Mouse (Mus musculus): Measurements from ENCODE around the gene Grid1. TPM values are rescaled to one million over a fixed set of nuclear protein-coding genes. Genes with fewer than 3 reads are reported as not detected.

The Grid1 gene
- 0.90 and 1.5 TPM in 2 replicates for polyA plus RNA-seq (2016; fragmentation: Nextera tagmentation; extraction: Ambion mirVana)

DNA sequence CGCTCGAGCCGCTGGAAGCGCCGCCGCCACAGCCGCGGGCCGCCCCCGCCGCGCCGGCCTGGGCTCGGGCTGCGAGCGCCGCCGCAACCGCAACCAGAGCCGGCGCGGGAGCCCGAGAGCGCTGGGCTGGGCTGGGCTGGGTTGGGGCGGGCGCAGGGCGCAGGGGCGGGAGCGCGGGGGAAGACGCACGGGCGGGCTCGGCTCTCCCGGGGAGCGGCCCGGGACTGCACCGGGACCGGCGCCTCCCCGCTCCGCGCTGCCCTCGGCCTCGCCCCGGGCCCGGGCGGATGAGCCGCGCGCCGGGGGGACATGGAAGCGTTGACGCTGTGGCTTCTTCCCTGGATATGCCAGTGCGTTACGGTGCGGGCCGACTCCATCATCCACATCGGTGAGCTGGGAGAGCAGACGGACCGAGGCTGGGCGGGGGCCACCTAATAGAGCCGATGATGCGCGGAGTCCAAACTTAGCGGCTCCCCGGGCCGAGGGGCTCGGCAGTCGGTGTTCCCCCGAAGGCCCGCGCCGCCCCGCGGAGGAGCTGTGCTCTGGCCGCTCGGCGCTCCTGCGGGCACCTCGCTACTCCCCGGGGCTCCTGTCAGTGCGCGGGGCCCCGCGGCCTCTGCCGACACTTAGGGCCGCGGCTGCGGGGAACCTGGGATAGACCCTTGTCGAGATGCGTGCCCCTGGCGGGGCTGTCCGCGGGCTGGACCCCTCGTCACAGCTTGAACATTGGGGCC, at the start of gene Grid1:
Grid1 (plus strand) TSS at position 190 of the 734 bp plus-strand sequence.
- 0 out of 2 replicates have a peak within 1 kb of the TSS, but pooled peaks have one; percentile 46 for H3K27ac ChIP-seq
- under 1% methylated on average over 83 of the region's 96 CpGs for WGBS
- peak; percentile 71 for ATAC-seq (ENCODE audit: low FRiP score)

DNA sequence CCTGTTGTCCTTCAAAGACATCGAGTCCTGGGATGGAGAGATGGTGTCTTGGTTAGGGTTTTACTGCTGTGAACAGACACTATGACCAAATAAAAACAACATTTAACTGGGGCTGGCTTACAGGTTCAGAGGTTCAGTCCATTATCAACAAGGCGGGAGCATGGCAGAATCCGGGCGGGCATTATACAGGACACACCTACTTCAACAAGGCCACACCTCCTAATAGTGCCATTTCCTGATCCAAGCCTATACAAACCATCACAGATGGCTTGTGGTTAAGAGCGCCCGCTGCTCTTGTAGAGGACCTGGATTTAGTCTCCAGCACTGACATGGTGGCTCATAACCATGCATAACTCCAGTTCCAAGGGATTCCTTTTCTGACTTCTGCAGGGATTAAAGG, 49.4 kb upstream of the Grid1 start:
- Histone ChIP-seq H3K4me3 (replicated peaks) (no peak overlapping the region), H3K9ac (no peak overlapping the region), H3K4me2 (no peak overlapping the region), H3K9me3 (no peaks in the 10 kb centered on the region), H3K27ac (no peak overlapping the region), H3K36me3 (replicated peaks) (no peaks in the 10 kb centered on the region), H3K4me1 (peaks cover 13% of the 10 kb centered on the region), H3K27me3 (peaks cover 18% of the 10 kb centered on the region)
- no peak for ATAC-seq (ENCODE audit: low FRiP score)
- WGBS = 88% methylated on average over 6 of the region's 6 CpGs

More for the DNA sequence above, at the start of gene Grid1:
- no peaks in the 10 kb centered on the region for H3K36me3 ChIP-seq (replicated peaks)
- H3K9me3 ChIP-seq = no peaks in the 10 kb centered on the region; the same call in 1 of the 2 replicates
- peaks cover 31% of the 10 kb centered on the region for H3K4me1 ChIP-seq
- peaks cover 91% of the 10 kb centered on the region for H3K27me3 ChIP-seq
- peak within 1 kb of the TSS; percentile 90 for H3K4me2 ChIP-seq
- H3K4me3 ChIP-seq (replicated peaks) = peak within 1 kb of the TSS; percentile 68
- H3K9ac ChIP-seq = peak within 1 kb of the TSS; percentile 74

DNA sequence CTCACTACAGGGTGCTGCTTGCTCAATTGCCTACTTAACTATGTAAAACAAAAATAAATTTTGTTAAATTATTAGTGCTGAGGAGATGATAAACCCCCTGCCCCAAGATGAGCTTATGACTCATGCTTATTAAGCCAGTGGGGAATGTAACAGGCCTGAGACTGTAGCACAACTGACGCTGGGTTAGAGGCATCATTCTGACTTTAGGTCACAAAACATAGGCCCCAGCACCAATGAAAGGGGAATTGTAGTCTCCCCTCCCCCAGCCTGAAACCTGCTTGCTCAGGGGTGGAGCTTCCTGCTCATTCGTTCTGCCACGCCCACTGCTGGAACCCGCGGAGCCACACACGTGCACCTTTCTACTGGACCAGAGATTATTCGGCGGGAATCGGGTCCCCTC, 48.3 kb upstream of the Grid1 start:
- Histone ChIP-seq H3K4me1 (peaks cover 13% of the 10 kb centered on the region), H3K27ac (no peak overlapping the region), H3K27me3 (peaks cover 18% of the 10 kb centered on the region), H3K36me3 (replicated peaks) (no peaks in the 10 kb centered on the region), H3K9ac (no peak overlapping the region), H3K4me2 (no peak overlapping the region), H3K4me3 (replicated peaks) (no peak overlapping the region), H3K9me3 (no peaks in the 10 kb centered on the region)
- no peak for ATAC-seq (ENCODE audit: low FRiP score)
- 18% methylated on average over 9 of the region's 9 CpGs for WGBS

DNA sequence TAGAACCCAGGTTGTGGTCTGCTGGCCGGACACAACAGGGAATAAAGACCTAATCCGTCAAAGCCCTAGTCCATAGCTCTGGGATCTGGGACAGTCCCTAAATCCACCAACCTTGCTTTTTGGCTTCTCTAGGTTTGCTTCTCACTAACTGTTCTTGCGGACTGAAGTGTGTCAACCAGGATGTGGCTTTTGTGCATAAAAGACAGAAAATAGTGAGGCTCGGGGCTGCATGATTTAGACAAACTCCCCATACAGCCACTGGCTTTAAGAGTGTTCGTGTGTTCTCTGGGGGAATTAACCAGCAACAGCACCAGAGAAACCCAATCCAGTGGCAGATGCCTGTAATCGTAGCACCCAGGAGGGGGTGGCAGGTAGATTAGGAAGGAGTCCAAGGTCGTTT, 47.8 kb upstream of the Grid1 start:
- H3K9ac ChIP-seq = no peak overlapping the region
- no peak overlapping the region for H3K4me3 ChIP-seq (replicated peaks)
- WGBS = 59% methylated on average over 7 of the region's 7 CpGs
- H3K4me1 ChIP-seq = peaks cover 13% of the 10 kb centered on the region
- H3K4me2 ChIP-seq = no peak overlapping the region
- H3K9me3 ChIP-seq = no peaks in the 10 kb centered on the region
- no peaks in the 10 kb centered on the region for H3K36me3 ChIP-seq (replicated peaks)
- peaks cover 20% of the 10 kb centered on the region for H3K27me3 ChIP-seq
- H3K27ac ChIP-seq = no peak overlapping the region
- ATAC-seq (ENCODE audit: low FRiP score) = no peak

GRCm38 (mm10) chr14:34773681-34774080, 46.2 kb upstream of the Grid1 start:
- Histone ChIP-seq H3K36me3 (replicated peaks) (no peaks in the 10 kb centered on the region), H3K9ac (no peak overlapping the region), H3K4me2 (no peak overlapping the region), H3K4me3 (replicated peaks) (no peak overlapping the region), H3K27me3 (peaks cover 26% of the 10 kb centered on the region), H3K9me3 (no peaks in the 10 kb centered on the region), H3K4me1 (peaks cover 10% of the 10 kb centered on the region), H3K27ac (no peak overlapping the region)
- 86% methylated on average over 3 of the region's 3 CpGs for WGBS
- no peak for ATAC-seq (ENCODE audit: low FRiP score)

GRCm38 (mm10) chr14:34774231-34774630, 45.7 kb upstream of the Grid1 start:
- Histone ChIP-seq H3K27me3 (peaks cover 26% of the 10 kb centered on the region), H3K9ac (no peak overlapping the region), H3K4me2 (no peak overlapping the region), H3K27ac (no peak overlapping the region), H3K9me3 (no peaks in the 10 kb centered on the region), H3K4me3 (replicated peaks) (no peak overlapping the region), H3K4me1 (peaks cover 5% of the 10 kb centered on the region; the same call in 1 of the 2 replicates), H3K36me3 (replicated peaks) (no peaks in the 10 kb centered on the region)
- no peak for ATAC-seq (ENCODE audit: low FRiP score)
- WGBS = 84% methylated on average over 6 of the region's 6 CpGs

- no peak overlapping the region for H3K4me2 ChIP-seq
- no peak overlapping the region for H3K27ac ChIP-seq
- H3K36me3 ChIP-seq (replicated peaks) = no peaks in the 10 kb centered on the region
- H3K27me3 ChIP-seq = peaks cover 12% of the 10 kb centered on the region; the same call in 1 of the 2 replicates
- H3K4me3 ChIP-seq (replicated peaks) = no peak overlapping the region
- no peak overlapping the region for H3K9ac ChIP-seq
- no peak for ATAC-seq (ENCODE audit: low FRiP score)
- no peaks in the 10 kb centered on the region for H3K9me3 ChIP-seq
- WGBS = 88% methylated on average over 12 of the region's 12 CpGs
- H3K4me1 ChIP-seq = no peaks in the 10 kb centered on the region
These were observed 43.1 kb upstream of the Grid1 start for GRCm38 (mm10) chr14:34776719-34777385.

GRCm38 (mm10) chr14:34777810-34778209, 42.1 kb upstream of the Grid1 start:
- Histone ChIP-seq H3K4me2 (no peak overlapping the region), H3K9me3 (no peaks in the 10 kb centered on the region), H3K4me3 (replicated peaks) (no peak overlapping the region), H3K27ac (no peak overlapping the region), H3K27me3 (peaks cover 9% of the 10 kb centered on the region; the same call in 1 of the 2 replicates), H3K9ac (no peak overlapping the region), H3K4me1 (no peaks in the 10 kb centered on the region), H3K36me3 (replicated peaks) (no peaks in the 10 kb centered on the region)
- ATAC-seq (ENCODE audit: low FRiP score) = peak; percentile 58; the same call in 1 of the 2 replicates
- 16% methylated on average over 10 of the region's 10 CpGs for WGBS

DNA sequence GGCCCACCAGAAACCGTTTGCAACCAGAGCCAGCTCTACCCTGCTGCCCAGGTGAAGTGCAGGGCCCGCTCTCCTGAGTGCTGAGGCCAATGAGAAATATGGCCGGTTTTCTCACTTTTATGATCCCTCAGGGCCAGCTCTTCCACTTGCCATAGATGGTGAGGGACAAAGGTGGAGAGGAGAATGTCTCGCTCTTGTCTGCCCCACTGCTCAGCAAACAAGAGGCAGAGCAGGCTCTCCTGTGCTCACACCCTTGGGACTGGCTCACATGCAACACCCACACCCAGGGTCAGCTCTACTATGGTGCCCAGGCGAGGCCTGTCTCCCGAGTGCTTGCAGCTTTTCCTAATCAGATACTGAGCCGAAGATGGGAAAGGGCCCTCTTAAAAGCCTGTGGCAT, 41.1 kb upstream of the Grid1 start:
- H3K4me1 ChIP-seq = no peaks in the 10 kb centered on the region
- no peak overlapping the region for H3K4me3 ChIP-seq (replicated peaks)
- no peak overlapping the region for H3K27ac ChIP-seq
- no peaks in the 10 kb centered on the region for H3K36me3 ChIP-seq (replicated peaks)
- peaks cover 9% of the 10 kb centered on the region; the same call in 1 of the 2 replicates for H3K27me3 ChIP-seq
- no peak overlapping the region for H3K4me2 ChIP-seq
- H3K9ac ChIP-seq = no peak overlapping the region
- H3K9me3 ChIP-seq = no peaks in the 10 kb centered on the region
- ATAC-seq (ENCODE audit: low FRiP score) = no peak
- 87% methylated on average over 7 of the region's 7 CpGs for WGBS

DNA sequence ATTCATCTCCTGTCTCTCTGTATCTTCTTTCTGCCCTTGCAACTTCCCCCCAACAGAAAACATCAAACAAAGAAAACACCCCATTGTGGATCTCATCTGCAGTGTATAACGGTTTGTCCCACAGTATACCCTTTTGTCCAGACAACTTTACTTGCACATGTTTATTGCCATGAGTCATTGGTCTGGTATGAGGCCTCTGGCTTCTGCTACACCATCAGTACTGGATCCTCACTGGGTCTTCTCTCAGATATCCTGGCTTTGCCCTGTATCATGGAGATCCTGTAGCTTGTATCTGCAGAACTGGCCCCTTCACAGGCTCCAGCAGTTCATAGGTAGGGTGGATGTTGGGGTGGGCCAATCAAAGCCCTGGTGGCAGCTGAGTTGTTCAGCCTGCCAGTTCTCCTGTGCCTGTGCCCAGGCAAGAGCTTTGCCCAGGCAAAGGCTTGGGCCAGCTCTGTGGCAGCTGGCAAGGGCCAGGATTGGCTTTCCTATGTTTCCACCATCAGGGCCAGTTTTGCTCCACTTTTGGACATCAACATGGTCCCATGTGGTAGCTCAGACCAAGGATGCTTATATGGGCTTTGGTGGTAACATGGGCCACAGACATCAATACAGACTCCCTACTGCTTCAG, 26.4 kb upstream of the Grid1 start:
- Histone ChIP-seq H3K27ac (no peak overlapping the region), H3K36me3 (replicated peaks) (no peaks in the 10 kb centered on the region), H3K9me3 (no peaks in the 10 kb centered on the region), H3K4me2 (no peak overlapping the region), H3K4me1 (no peaks in the 10 kb centered on the region), H3K9ac (no peak overlapping the region), H3K4me3 (replicated peaks) (no peak overlapping the region), H3K27me3 (no peaks in the 10 kb centered on the region)
- ATAC-seq (ENCODE audit: low FRiP score) = no peak
- WGBS = 83% methylated on average over 1 of the region's 1 CpGs

DNA sequence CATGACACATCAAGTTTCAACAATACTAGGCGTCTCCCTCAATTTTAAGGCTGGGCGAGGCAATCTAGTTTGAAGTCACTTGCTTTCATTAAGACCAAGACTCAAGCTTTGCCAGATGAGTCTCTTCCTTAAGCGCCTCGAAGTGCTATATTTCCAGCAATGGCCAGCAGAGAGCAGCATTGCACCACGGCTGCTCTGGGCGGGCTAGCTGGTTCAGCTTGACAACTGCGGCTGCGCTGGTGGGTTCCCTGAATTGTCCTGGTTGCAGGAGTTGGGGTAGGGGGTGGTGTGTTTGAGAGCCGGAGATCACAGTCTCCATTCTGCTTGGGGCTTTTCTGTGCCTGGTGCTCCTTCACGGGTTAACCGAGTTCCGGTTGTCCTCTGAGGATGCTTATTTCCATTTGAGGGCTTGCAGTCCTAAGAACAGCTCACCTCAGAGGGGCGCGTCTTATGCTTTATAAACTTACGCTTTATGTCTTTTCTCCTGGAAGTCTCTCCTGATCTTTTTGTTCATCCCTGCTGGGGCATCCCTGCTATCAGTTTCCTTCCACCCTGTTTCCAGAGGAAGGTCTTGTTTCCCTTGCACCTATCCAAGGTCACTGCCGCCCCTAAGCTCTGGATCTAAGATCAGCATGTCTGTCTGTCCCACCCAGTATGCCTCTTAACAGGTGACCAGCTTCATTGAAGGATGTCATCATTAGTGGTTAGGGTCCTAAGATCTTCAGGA, 9.0 kb upstream of the Grid1 start:
- Histone ChIP-seq H3K4me2 (peak overlapping the region; percentile 41), H3K9me3 (no peaks in the 10 kb centered on the region; the same call in 1 of the 2 replicates), H3K4me1 (0 out of 2 replicates have a peak, but pooled peaks cover 4% of the 10 kb centered on the region), H3K9ac (no peak overlapping the region; the same call in 1 of the 2 replicates), H3K36me3 (replicated peaks) (no peaks in the 10 kb centered on the region), H3K27ac (no peak overlapping the region), H3K4me3 (replicated peaks) (no peak overlapping the region), H3K27me3 (peaks cover 45% of the 10 kb centered on the region)
- 21% methylated on average over 16 of the region's 16 CpGs for WGBS
- peak; percentile 83 for ATAC-seq (ENCODE audit: low FRiP score)

DNA sequence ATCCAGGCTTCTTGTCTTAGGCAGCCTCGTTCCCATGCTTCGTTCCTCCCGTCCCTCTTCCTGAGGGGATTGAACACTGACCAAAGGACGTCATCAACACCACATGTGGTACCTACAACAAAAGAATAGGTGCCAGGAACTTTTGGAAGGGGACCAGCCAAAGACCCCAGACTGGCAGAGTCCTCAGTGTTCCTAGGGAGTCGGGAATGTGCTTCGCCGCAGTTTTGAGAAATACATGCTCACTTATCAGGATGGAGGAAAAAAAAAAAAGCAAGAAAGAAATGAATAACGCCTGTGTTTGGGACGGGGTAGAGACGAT, 8.5 kb upstream of the Grid1 start:
- Histone ChIP-seq H3K4me2 (no peak overlapping the region), H3K4me1 (0 out of 2 replicates have a peak, but pooled peaks cover 4% of the 10 kb centered on the region), H3K36me3 (replicated peaks) (no peaks in the 10 kb centered on the region), H3K27ac (no peak overlapping the region), H3K27me3 (peaks cover 50% of the 10 kb centered on the region), H3K9ac (no peak overlapping the region; the same call in 1 of the 2 replicates), H3K4me3 (replicated peaks) (no peak overlapping the region), H3K9me3 (no peaks in the 10 kb centered on the region; the same call in 1 of the 2 replicates)
- 75% methylated on average over 10 of the region's 10 CpGs for WGBS
- no peak; the same call in 1 of the 2 replicates for ATAC-seq (ENCODE audit: low FRiP score)
